Mouse (Mus musculus): Measurements from ENCODE around the gene Krt27. TPM values are rescaled to one million over a fixed set of nuclear protein-coding genes. Genes with fewer than 3 reads are reported as not detected.

The Krt27 gene
- polyA plus RNA-seq, 1 experiment from 2014 or later = not detected

GRCm38 (mm10) chr11:99316543-99316942, 34.4 kb downstream of the Krt27 start:
- ATAC-seq (peak; percentile 67), DNase-seq (ENCODE audit: low spot score) (peak; percentile 69)
- no peak for TF ChIP-seq EP300 (IDR thresholded peaks at IDR 0.05)
- no peak for TF ChIP-seq CTCF (IDR thresholded peaks at IDR 0.05)

GRCm38 (mm10) chr11:99314594-99314993, 36.3 kb downstream of the Krt27 start:
- no peak overlapping the region for H3K4me3 ChIP-seq (ENCODE audit: low read depth, low read length)
- no peaks in the 10 kb centered on the region for H3K36me3 ChIP-seq (ENCODE audit: insufficient read depth, low read length)
- no peak overlapping the region for H3K4me2 ChIP-seq (replicated peaks; ENCODE audit: low read depth, low read length)
- no peak for TF ChIP-seq EP300 (IDR thresholded peaks at IDR 0.05)
- TF ChIP-seq CTCF (IDR thresholded peaks at IDR 0.05) = no peak
- no peaks in the 10 kb centered on the region for H3K4me1 ChIP-seq (ENCODE audit: insufficient read depth, low read depth, low read length)
- ATAC-seq (no peak), DNase-seq (ENCODE audit: low spot score) (peak; percentile 48)
- no peaks in the 10 kb centered on the region for H3K27me3 ChIP-seq (replicated peaks; ENCODE audit: insufficient read depth, low read length)
- no peak overlapping the region for H3K27ac ChIP-seq (ENCODE audit: low read length)
- no peaks in the 10 kb centered on the region for H3K9me3 ChIP-seq (ENCODE audit: low read length)
- H3K9ac ChIP-seq (replicated peaks; ENCODE audit: low read depth) = no peak overlapping the region
- WGBS = 69% methylated on average over 2 of the region's 2 CpGs

More at GRCm38 (mm10) chr11:99316543-99316942, 34.4 kb downstream of the Krt27 start:
- WGBS = 48% methylated on average over 8 of the region's 8 CpGs
- H3K9me3 ChIP-seq (ENCODE audit: low read length) = no peaks in the 10 kb centered on the region
- H3K27me3 ChIP-seq (replicated peaks; ENCODE audit: insufficient read depth, low read length) = no peaks in the 10 kb centered on the region
- H3K4me3 ChIP-seq (ENCODE audit: low read depth, low read length) = no peak overlapping the region
- H3K4me2 ChIP-seq (replicated peaks; ENCODE audit: low read depth, low read length) = no peak overlapping the region
- H3K27ac ChIP-seq (ENCODE audit: low read length) = no peak overlapping the region
- no peaks in the 10 kb centered on the region for H3K4me1 ChIP-seq (ENCODE audit: insufficient read depth, low read depth, low read length)
- no peaks in the 10 kb centered on the region for H3K36me3 ChIP-seq (ENCODE audit: insufficient read depth, low read length)
- H3K9ac ChIP-seq (replicated peaks; ENCODE audit: low read depth) = no peak overlapping the region

- TF ChIP-seq EP300 (IDR thresholded peaks at IDR 0.05) (no peak), CTCF (IDR thresholded peaks at IDR 0.05) (peak; percentile 56)
- Histone ChIP-seq H3K4me3 (ENCODE audit: low read depth, low read length) (no peak overlapping the region), H3K4me2 (replicated peaks; ENCODE audit: low read depth, low read length) (no peak overlapping the region), H3K9me3 (ENCODE audit: low read length) (no peaks in the 10 kb centered on the region), H3K27ac (ENCODE audit: low read length) (no peak overlapping the region), H3K27me3 (replicated peaks; ENCODE audit: insufficient read depth, low read length) (no peaks in the 10 kb centered on the region), H3K4me1 (ENCODE audit: insufficient read depth, low read depth, low read length) (no peaks in the 10 kb centered on the region), H3K36me3 (ENCODE audit: insufficient read depth, low read length) (no peaks in the 10 kb centered on the region), H3K9ac (replicated peaks; ENCODE audit: low read depth) (no peak overlapping the region)
- ATAC-seq = no peak
- DNase-seq (ENCODE audit: low spot score) = peak; percentile 82
- 63% methylated on average over 1 of the region's 1 CpGs for WGBS
Observed at GRCm38 (mm10) chr11:99310882-99311281, 40.0 kb downstream of the Krt27 start.

- Histone ChIP-seq H3K4me1 (ENCODE audit: insufficient read depth, low read depth, low read length) (no peaks in the 10 kb centered on the region), H3K36me3 (ENCODE audit: insufficient read depth, low read length) (no peaks in the 10 kb centered on the region), H3K4me2 (replicated peaks; ENCODE audit: low read depth, low read length) (no peak overlapping the region), H3K9ac (replicated peaks; ENCODE audit: low read depth) (no peak overlapping the region), H3K27ac (ENCODE audit: low read length) (no peak overlapping the region), H3K27me3 (replicated peaks; ENCODE audit: insufficient read depth, low read length) (no peaks in the 10 kb centered on the region), H3K4me3 (ENCODE audit: low read depth, low read length) (no peak overlapping the region), H3K9me3 (ENCODE audit: low read length) (no peaks in the 10 kb centered on the region)
- TF ChIP-seq EP300 (IDR thresholded peaks at IDR 0.05) (no peak), CTCF (IDR thresholded peaks at IDR 0.05) (peak; percentile 79)
- DNase-seq (ENCODE audit: low spot score) (peak; percentile 50), ATAC-seq (no peak)
- WGBS = 27% methylated on average over 2 of the region's 2 CpGs
Observed at GRCm38 (mm10) chr11:99307579-99307978, 43.3 kb downstream of the Krt27 start.

Other genes with a start within 250 kb of the Krt27 start
- gene Ccr7, start 196.0 kb downstream of the Krt27 start, polyA plus RNA-seq (2015; fragmentation: Nextera tagmentation; extraction: Ambion mirVana) = 0.50 and 0.69 TPM in 2 replicates
- gene Smarce1, start 120.1 kb downstream of the Krt27 start, polyA plus RNA-seq (2015; fragmentation: Nextera tagmentation; extraction: Ambion mirVana) = 133 and 136 TPM in 2 replicates
- gene Krt222, start 107.0 kb downstream of the Krt27 start, polyA plus RNA-seq (2015; fragmentation: Nextera tagmentation; extraction: Ambion mirVana) = 0.40 and 0.44 TPM in 2 replicates
- not detected in 2 replicates for gene Krt24, start 65.8 kb downstream of the Krt27 start, polyA plus RNA-seq (2015; fragmentation: Nextera tagmentation; extraction: Ambion mirVana)
- gene Krt25, start 28.2 kb downstream of the Krt27 start, polyA plus RNA-seq (2015; fragmentation: Nextera tagmentation; extraction: Ambion mirVana) = 0.11 and 0.15 TPM in 2 replicates
- not detected in 2 replicates for gene Krt26, start 13.1 kb downstream of the Krt27 start, polyA plus RNA-seq (2015; fragmentation: Nextera tagmentation; extraction: Ambion mirVana)
- gene Krt28, start 23.8 kb upstream of the Krt27 start, polyA plus RNA-seq (2015; fragmentation: Nextera tagmentation; extraction: Ambion mirVana) = 0.17 and 0.19 TPM in 2 replicates
- 18.4 and 19.6 TPM in 2 replicates for gene Krt10, start 38.3 kb upstream of the Krt27 start, polyA plus RNA-seq (2015; fragmentation: Nextera tagmentation; extraction: Ambion mirVana)
- gene Krt12, start 71.2 kb upstream of the Krt27 start, polyA plus RNA-seq (2015; fragmentation: Nextera tagmentation; extraction: Ambion mirVana) = not detected in 2 replicates
- gene Krt20, start 87.0 kb upstream of the Krt27 start, polyA plus RNA-seq (2015; fragmentation: Nextera tagmentation; extraction: Ambion mirVana) = 0.27 and 0.31 TPM in 2 replicates
- 8.2 and 9.7 TPM in 2 replicates for gene Krt23, start 142.0 kb upstream of the Krt27 start, polyA plus RNA-seq (2015; fragmentation: Nextera tagmentation; extraction: Ambion mirVana)
- gene Krt39, start 170.2 kb upstream of the Krt27 start, polyA plus RNA-seq (2015; fragmentation: Nextera tagmentation; extraction: Ambion mirVana) = not detected in 2 replicates
- gene Krt40, start 192.1 kb upstream of the Krt27 start, polyA plus RNA-seq (2015; fragmentation: Nextera tagmentation; extraction: Ambion mirVana) = not detected in 2 replicates
- not detected in 2 replicates for gene Krtap3-3, start 199.8 kb upstream of the Krt27 start, polyA plus RNA-seq (2015; fragmentation: Nextera tagmentation; extraction: Ambion mirVana)
- gene Krtap3-2, start 205.7 kb upstream of the Krt27 start, polyA plus RNA-seq (2015; fragmentation: Nextera tagmentation; extraction: Ambion mirVana) = not detected in 2 replicates
- not detected in 2 replicates for gene Gm11939, start 208.4 kb upstream of the Krt27 start, polyA plus RNA-seq (2015; fragmentation: Nextera tagmentation; extraction: Ambion mirVana)
- not detected in 2 replicates for gene Krtap3-1, start 215.5 kb upstream of the Krt27 start, polyA plus RNA-seq (2015; fragmentation: Nextera tagmentation; extraction: Ambion mirVana)
- 0.26 TPM in 1 of 2 replicates, not detected in the other for gene Krtap1-5, start 229.9 kb upstream of the Krt27 start, polyA plus RNA-seq (2015; fragmentation: Nextera tagmentation; extraction: Ambion mirVana)
- not detected in 2 replicates for gene Krtap1-4, start 232.6 kb upstream of the Krt27 start, polyA plus RNA-seq (2015; fragmentation: Nextera tagmentation; extraction: Ambion mirVana)
- gene Krtap1-3, start 240.2 kb upstream of the Krt27 start, polyA plus RNA-seq (2015; fragmentation: Nextera tagmentation; extraction: Ambion mirVana) = not detected in 2 replicates
- not detected in 2 replicates for gene Krtap9-3, start 247.0 kb upstream of the Krt27 start, polyA plus RNA-seq (2015; fragmentation: Nextera tagmentation; extraction: Ambion mirVana)

Data from lung, postnatal 0 days (tissue).